Mouse (Mus musculus) forebrain, embryonic 15.5 days (tissue): ENCODE data around the gene Comtd1. TPM values are rescaled to one million over a fixed set of nuclear protein-coding genes. Genes with fewer than 3 reads are reported as not detected.

Experiments
- ATAC-seq: fragments of 200-750 bp; cut with Nextera tagmentation; replicated peaks from 2 replicates; pipeline ENCODE4 v1.8.0; 2017; ENCODE audit warnings: mild to moderate bottlenecking, moderate TSS enrichment, moderate library complexity
- H3K27ac ChIP-seq: fragments of 300-500 bp; sonication (generic); replicated peaks from 2 replicates; pipeline ENCODE4 v1.5.1; 2015; ENCODE audit warnings: mild to moderate bottlenecking, inconsistent platforms
- H3K27me3 ChIP-seq: fragments of 300-500 bp; sonication (generic); 2 replicates; pipeline ENCODE4 v1.6.1; 2015; ENCODE audit warnings: inconsistent platforms
- H3K36me3 ChIP-seq: fragments of 300-500 bp; sonication (generic); 2 replicates; pipeline ENCODE4 v1.6.1; 2015; ENCODE audit warnings: mild to moderate bottlenecking, inconsistent platforms
- H3K4me1 ChIP-seq: fragments of 300-500 bp; sonication (generic); 2 replicates; pipeline ENCODE4 v1.6.1; 2015; ENCODE audit warnings: inconsistent platforms
- H3K4me2 ChIP-seq: fragments of 300-500 bp; sonication (generic); replicated peaks from 2 replicates; pipeline ENCODE4 v1.6.1; 2015; ENCODE audit warnings: mild to moderate bottlenecking, inconsistent platforms
- H3K4me3 ChIP-seq: fragments of 300-500 bp; sonication (generic); 2 replicates; pipeline ENCODE4 v1.5.1; 2015; ENCODE audit warnings: mild to moderate bottlenecking, inconsistent platforms
- H3K9ac ChIP-seq: fragments of 300-500 bp; sonication (generic); replicated peaks from 2 replicates; pipeline ENCODE4 v1.6.1; 2015; ENCODE audit warnings: mild to moderate bottlenecking, inconsistent platforms
- H3K9me3 ChIP-seq: fragments of 300-500 bp; sonication (generic); 2 replicates; pipeline ENCODE4 v1.6.1; 2016; ENCODE audit warnings: inconsistent platforms
- WGBS: fragments of 180-500 bp; shearing (Covaris S2); methylation state at CpG from one replicate; pipeline ENCODE4 v1.1.7; 2015; ENCODE audit warnings: mixed read lengths; 5-methylcytosine and 5-hydroxymethylcytosine counted together
- polyA plus RNA-seq: library from polyadenylated mRNA; unstranded; fragments of >200 nt; fragmentation: Nextera tagmentation; extraction: Ambion mirVana; gene quantifications from 2 replicates; pipeline ENCODE4 v1.2.1, GENCODE M21; 2015

Comtd1 gene
- polyA plus RNA-seq, 1 experiment from 2014 or later, result 31.7 TPM

DNA sequence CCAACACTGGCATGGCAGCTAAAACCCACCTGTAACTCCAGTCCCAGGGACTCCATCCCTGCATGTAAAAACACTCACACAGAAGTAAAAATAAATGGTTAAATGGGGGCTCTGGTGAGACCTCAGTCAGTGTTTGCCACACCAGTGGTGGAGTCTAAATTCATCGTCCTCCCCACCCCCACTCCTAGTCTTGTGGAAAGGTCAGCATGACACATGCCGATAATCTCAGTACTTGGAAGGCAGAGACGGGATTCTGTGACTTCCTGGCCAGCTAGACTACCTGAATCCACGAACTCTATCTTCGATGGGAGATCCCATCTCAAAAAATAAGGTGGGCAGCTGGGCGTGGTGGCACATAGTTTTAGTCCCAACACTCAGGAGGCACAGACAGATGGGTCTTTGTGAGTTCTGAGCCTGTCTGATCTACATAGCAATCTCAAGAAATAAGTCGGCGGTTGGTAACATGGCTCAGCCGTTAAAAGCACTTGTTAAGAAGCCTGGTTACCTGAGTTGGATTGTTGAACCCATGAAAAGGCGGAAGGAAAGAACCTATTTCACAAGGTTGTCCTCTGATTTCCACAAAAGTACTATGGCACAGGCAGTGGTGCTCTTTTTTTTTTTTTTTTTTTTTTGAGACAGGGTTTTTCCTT, 36.9 kb downstream of the Comtd1 start:
- no peak for ATAC-seq
- Histone ChIP-seq H3K4me2 (no peak overlapping the region), H3K4me3 (no peak overlapping the region), H3K9me3 (no peaks in the 10 kb centered on the region), H3K27me3 (no peaks in the 10 kb centered on the region), H3K9ac (no peak overlapping the region), H3K36me3 (no peaks in the 10 kb centered on the region), H3K4me1 (no peaks in the 10 kb centered on the region), H3K27ac (no peak overlapping the region)
- WGBS, result 84% methylated on average over 10 of the region's 10 CpGs

DNA sequence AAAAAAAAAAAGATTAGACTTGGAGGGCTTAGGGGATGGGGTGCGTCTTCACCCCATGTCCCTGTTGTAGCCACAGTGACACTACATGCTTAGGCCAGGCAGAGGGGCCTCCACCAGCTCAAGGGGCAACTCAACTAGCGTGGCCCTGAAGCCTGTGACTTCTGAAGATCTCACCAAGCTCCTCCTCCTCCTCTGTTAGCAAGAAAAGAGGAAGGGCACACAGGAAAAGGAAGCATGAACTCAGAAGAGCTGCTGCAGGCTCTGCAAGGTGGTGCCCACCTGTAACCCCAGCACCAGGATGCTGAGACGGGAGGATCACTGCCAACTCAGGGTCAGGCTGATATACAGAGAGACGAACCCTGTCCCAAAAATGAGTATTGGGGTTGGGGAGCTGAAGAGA, 37.5 kb downstream of the Comtd1 start:
- Histone ChIP-seq H3K9me3 (no peaks in the 10 kb centered on the region), H3K4me2 (no peak overlapping the region), H3K27me3 (no peaks in the 10 kb centered on the region), H3K27ac (no peak overlapping the region), H3K9ac (no peak overlapping the region), H3K36me3 (no peaks in the 10 kb centered on the region), H3K4me3 (no peak overlapping the region), H3K4me1 (no peaks in the 10 kb centered on the region)
- WGBS, result 91% methylated on average over 4 of the region's 4 CpGs
- ATAC-seq, result no peak

DNA sequence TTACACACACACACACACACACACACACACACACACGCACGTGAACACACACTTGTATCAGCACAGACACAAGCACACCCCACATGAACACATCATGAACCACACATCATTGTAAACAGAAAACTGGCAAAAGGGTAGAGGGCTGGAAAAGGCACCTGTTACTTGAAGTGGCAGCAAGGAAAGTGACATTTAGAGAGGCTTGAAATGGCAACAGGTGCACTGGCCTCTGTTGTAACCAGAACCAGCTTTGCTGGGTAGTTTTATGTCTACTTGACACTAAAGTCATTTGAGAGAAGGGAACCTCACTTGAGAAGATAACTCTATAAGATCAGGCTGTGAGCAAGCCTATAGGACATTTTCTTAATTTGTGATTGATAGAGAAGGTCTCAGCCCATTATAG, 39.4 kb downstream of the Comtd1 start:
- no peak overlapping the region for H3K4me2 ChIP-seq
- H3K9me3 ChIP-seq, result no peaks in the 10 kb centered on the region
- H3K4me3 ChIP-seq, result no peak overlapping the region
- H3K9ac ChIP-seq, result no peak overlapping the region
- no peaks in the 10 kb centered on the region for H3K36me3 ChIP-seq
- H3K27me3 ChIP-seq, result no peaks in the 10 kb centered on the region
- WGBS, result 89% methylated on average over 2 of the region's 2 CpGs
- no peaks in the 10 kb centered on the region for H3K4me1 ChIP-seq
- no peak overlapping the region for H3K27ac ChIP-seq
- ATAC-seq, result no peak

GRCm38 (mm10) chr14:21808208-21808922, 40.4 kb downstream of the Comtd1 start:
- Histone ChIP-seq H3K9me3 (no peaks in the 10 kb centered on the region), H3K4me1 (no peaks in the 10 kb centered on the region), H3K4me2 (no peak overlapping the region), H3K36me3 (no peaks in the 10 kb centered on the region), H3K27me3 (no peaks in the 10 kb centered on the region), H3K9ac (no peak overlapping the region), H3K27ac (no peak overlapping the region), H3K4me3 (no peak overlapping the region)
- ATAC-seq, result no peak
- 90% methylated on average over 8 of the region's 8 CpGs for whole genome bisulfite sequencing

DNA sequence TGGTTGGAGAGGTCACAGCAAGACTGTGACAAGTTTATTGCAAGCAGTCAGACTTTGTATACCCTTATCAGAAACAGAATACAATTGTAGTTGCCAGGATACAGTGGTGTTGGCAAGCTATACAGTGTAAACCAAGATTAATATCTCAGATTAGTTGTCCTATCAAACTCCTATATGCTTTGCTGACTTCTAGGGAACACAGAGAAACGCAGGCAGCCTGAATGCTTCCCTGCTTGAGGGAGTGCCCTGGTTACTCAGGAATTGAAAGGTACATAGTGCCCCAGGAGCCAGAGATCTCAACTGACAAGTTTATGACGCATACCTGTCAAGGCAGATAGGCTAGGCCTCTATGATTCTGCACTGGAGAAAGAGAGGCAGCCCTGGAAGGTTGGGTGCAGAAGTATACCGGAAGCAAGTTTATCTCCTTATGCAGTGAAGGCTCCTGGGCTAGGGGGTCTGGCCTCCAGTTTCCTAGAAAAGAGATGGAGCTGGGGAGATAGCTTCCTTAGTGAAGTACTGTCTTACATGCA, 42.1 kb downstream of the Comtd1 start:
- Histone ChIP-seq H3K9ac (no peak overlapping the region), H3K27me3 (no peaks in the 10 kb centered on the region), H3K27ac (no peak overlapping the region), H3K36me3 (no peaks in the 10 kb centered on the region), H3K9me3 (no peaks in the 10 kb centered on the region), H3K4me1 (no peaks in the 10 kb centered on the region), H3K4me3 (no peak overlapping the region), H3K4me2 (no peak overlapping the region)
- ATAC-seq, result no peak
- WGBS, result 91% methylated on average over 3 of the region's 3 CpGs

GRCm38 (mm10) chr14:21806203-21806602, 42.6 kb downstream of the Comtd1 start:
- no peak overlapping the region for H3K4me3 ChIP-seq
- no peaks in the 10 kb centered on the region for H3K4me1 ChIP-seq
- no peak overlapping the region for H3K4me2 ChIP-seq
- H3K36me3 ChIP-seq, result no peaks in the 10 kb centered on the region
- no peaks in the 10 kb centered on the region for H3K9me3 ChIP-seq
- H3K27ac ChIP-seq, result no peak overlapping the region
- 92% methylated on average over 2 of the region's 2 CpGs for WGBS
- no peak for ATAC-seq
- no peaks in the 10 kb centered on the region for H3K27me3 ChIP-seq
- H3K9ac ChIP-seq, result no peak overlapping the region

- Histone ChIP-seq H3K9ac (no peak overlapping the region), H3K27ac (no peak overlapping the region), H3K4me1 (no peaks in the 10 kb centered on the region), H3K4me3 (no peak overlapping the region), H3K4me2 (no peak overlapping the region), H3K36me3 (0 out of 2 replicates have a peak, but pooled peaks cover 2% of the 10 kb centered on the region), H3K27me3 (no peaks in the 10 kb centered on the region), H3K9me3 (no peaks in the 10 kb centered on the region)
- ATAC-seq, result no peak
- 91% methylated on average over 6 of the region's 6 CpGs for WGBS
Measured at GRCm38 (mm10) chr14:21802543-21803206, 46.1 kb downstream of the Comtd1 start.

DNA sequence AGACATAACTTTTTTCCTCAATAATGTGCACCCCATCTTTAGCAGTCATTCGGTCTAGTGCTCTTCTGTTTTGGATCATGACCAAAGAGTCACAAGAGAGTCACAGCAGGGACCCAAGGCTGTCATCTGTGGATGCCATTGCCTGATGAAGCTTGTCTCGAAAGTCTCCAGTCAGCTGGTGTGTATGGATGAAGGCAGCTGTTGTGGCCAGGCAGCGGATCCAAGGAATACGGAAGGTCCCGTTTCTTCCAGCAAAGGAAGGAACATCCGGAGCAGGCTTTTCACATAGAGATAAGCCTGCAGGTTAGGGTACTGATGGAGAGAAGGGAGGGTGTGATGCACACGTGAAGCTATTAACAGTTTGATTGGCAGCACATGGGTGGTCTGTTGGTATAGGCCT, 47.2 kb downstream of the Comtd1 start:
- 73% methylated on average over 7 of the region's 7 CpGs for WGBS
- Histone ChIP-seq H3K9ac (no peak overlapping the region), H3K9me3 (no peaks in the 10 kb centered on the region), H3K27me3 (no peaks in the 10 kb centered on the region), H3K4me2 (no peak overlapping the region), H3K4me1 (no peaks in the 10 kb centered on the region), H3K36me3 (0 out of 2 replicates have a peak, but pooled peaks cover 2% of the 10 kb centered on the region), H3K27ac (no peak overlapping the region), H3K4me3 (no peak overlapping the region)
- no peak for ATAC-seq

- Histone ChIP-seq H3K4me1 (no peaks in the 10 kb centered on the region), H3K4me3 (no peak overlapping the region), H3K36me3 (0 out of 2 replicates have a peak, but pooled peaks cover 3% of the 10 kb centered on the region), H3K27me3 (no peaks in the 10 kb centered on the region), H3K4me2 (no peak overlapping the region), H3K9me3 (no peaks in the 10 kb centered on the region), H3K9ac (no peak overlapping the region), H3K27ac (no peak overlapping the region)
- 93% methylated on average over 4 of the region's 4 CpGs for WGBS
- ATAC-seq, result no peak
Measured at GRCm38 (mm10) chr14:21800641-21801040, 48.1 kb downstream of the Comtd1 start.

Other genes with a start within 250 kb of the Comtd1 start
- gene Dupd1, start 134.4 kb downstream of the Comtd1 start, polyA plus RNA-seq, result 0.22 TPM in 1 of 2 replicates, not detected in the other
- 24.2 and 24.6 TPM in 2 replicates for gene Samd8, start 98.4 kb downstream of the Comtd1 start, polyA plus RNA-seq
- gene Dusp13, start 97.8 kb downstream of the Comtd1 start, polyA plus RNA-seq, result not detected in 2 replicates
- gene Vdac2, start 23.7 kb downstream of the Comtd1 start, polyA plus RNA-seq, result 245 and 250 TPM in 2 replicates
- gene Zfp503, start 140.6 kb upstream of the Comtd1 start, polyA plus RNA-seq, result 7.4 TPM in 2 replicates
- gene Lrmda, start 170.7 kb upstream of the Comtd1 start, polyA plus RNA-seq, result 0.15 TPM in 1 of 2 replicates, not detected in the other